ENCODE assay signal across 9 mouse cellular contexts in the genomic region with DNA sequence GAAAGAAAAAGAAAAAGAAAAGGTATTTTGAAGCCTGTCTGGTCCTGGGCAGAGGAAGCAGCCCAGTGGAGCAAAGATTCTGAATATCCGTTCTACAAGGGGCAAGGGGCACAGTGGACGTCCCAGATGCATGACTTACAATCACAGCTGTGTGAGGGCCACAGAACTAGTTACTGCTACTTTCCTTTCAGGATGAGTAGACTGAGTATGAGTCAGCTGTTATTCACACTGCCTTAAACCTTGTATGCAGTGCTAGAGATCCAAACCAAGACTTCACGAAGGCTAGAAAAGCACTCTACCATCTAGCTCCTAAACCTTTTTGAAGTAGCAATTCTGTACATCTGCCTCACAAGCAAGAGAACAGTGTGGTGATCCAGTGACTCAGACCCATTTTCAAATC. TPM values are rescaled to one million over a fixed set of nuclear protein-coding genes. Genes with fewer than 3 reads are reported as not detected.
DNase-seq lines count a peak whose midpoint lies in the region; ATAC-seq and TF ChIP-seq lines count a peak whose summit lies in the region.
"Had no signal": no experiment of that assay in that cellular context is flagged by ENCODE, and none has a peak within 500 bp of the region (broad histone marks: within the 10 kb centered on the region; RNA-seq: fewer than 3 reads in every experiment).

No protein-coding gene starts in this region.

- peak overlapping the region; percentile 99; the same call in 1 of the 2 replicates for H3K9ac ChIP-seq in liver, adult 2 months (ENCODE audit: low read depth, low read length)
- H3K9ac ChIP-seq in intestine, embryonic 14.5 days (ENCODE audit: low read length) = peak overlapping the region; percentile 99
- 0 out of 2 replicates have a peak overlapping the region, but pooled peaks have one; percentile 11 for H3K9ac ChIP-seq in neural tube, embryonic 14.5 days (replicated peaks; ENCODE audit: low read depth, low read length)

- ATAC-seq in intestine, embryonic 14.5 days (replicated peaks; ENCODE audit: low FRiP score, low TSS enrichment, low read depth) = no peak
- no peak for ATAC-seq in neural tube, embryonic 14.5 days (ENCODE audit: low read depth)

- TF ChIP-seq CTCF in liver, adult 2 months (IDR thresholded peaks at IDR 0.05; ENCODE audit: low read depth, low read length) = no peak

- peak overlapping the region; percentile 25; the same call in 1 of the 2 replicates for H3K4me3 ChIP-seq in liver, adult 2 months (ENCODE audit: insufficient read depth, low read depth, low read length)
- H3K4me3 ChIP-seq in brown adipose tissue, adult 24 weeks (ENCODE audit: insufficient read depth, low read depth, low read length) = peak overlapping the region; percentile 89
- peak overlapping the region; percentile 69 for H3K4me3 ChIP-seq in intestine, embryonic 14.5 days (ENCODE audit: low read depth, low read length)
- H3K4me3 ChIP-seq in neural tube, embryonic 14.5 days (ENCODE audit: low read depth, low read length) = peak overlapping the region; percentile 100

- no peaks in the 10 kb centered on the region for H3K27me3 ChIP-seq in liver, adult 2 months (ENCODE audit: control insufficient read depth, insufficient read depth, low read length)
- no peaks in the 10 kb centered on the region for H3K27me3 ChIP-seq in intestine, embryonic 14.5 days (replicated peaks; ENCODE audit: control insufficient read depth, insufficient read depth, low read length)
- no peaks in the 10 kb centered on the region for H3K27me3 ChIP-seq in neural tube, embryonic 14.5 days (ENCODE audit: control insufficient read depth, insufficient read depth, low read length)

- H3K4me1 ChIP-seq in liver, adult 2 months (ENCODE audit: control insufficient read depth, insufficient read depth, low read length) = peaks cover 40% of the 10 kb centered on the region
- H3K4me1 ChIP-seq in brown adipose tissue, adult 24 weeks (ENCODE audit: control insufficient read depth, insufficient read depth, insufficient read length, low read length) = peaks cover 24% of the 10 kb centered on the region
- peaks cover 44% of the 10 kb centered on the region for H3K4me1 ChIP-seq in intestine, embryonic 14.5 days (replicated peaks; ENCODE audit: control insufficient read depth, insufficient read depth, low read length)
- H3K4me1 ChIP-seq in neural tube, embryonic 14.5 days (ENCODE audit: control insufficient read depth, insufficient read depth, low read length) = peaks cover 28% of the 10 kb centered on the region

- H3K9me3 ChIP-seq in intestine, embryonic 14.5 days (ENCODE audit: control insufficient read depth, low read length) = no peaks in the 10 kb centered on the region
- H3K9me3 ChIP-seq in neural tube, embryonic 14.5 days (ENCODE audit: control insufficient read depth, low read length) = no peaks in the 10 kb centered on the region

- H3K27ac ChIP-seq in liver, adult 2 months (replicated peaks; ENCODE audit: insufficient read depth, low read depth, low read length) = no peak overlapping the region
- H3K27ac ChIP-seq in brown adipose tissue, adult 24 weeks (replicated peaks; ENCODE audit: low read depth, low read length) = 0 out of 2 replicates have a peak overlapping the region, but pooled peaks have one; percentile 0
- H3K27ac ChIP-seq in intestine, embryonic 14.5 days (ENCODE audit: low read depth) = no peak overlapping the region
- H3K27ac ChIP-seq in neural tube, embryonic 14.5 days (ENCODE audit: low read depth, low read length) = no peak overlapping the region

- peaks cover 53% of the 10 kb centered on the region for H3K79me2 ChIP-seq in liver, adult 2 months (ENCODE audit: control insufficient read depth, insufficient read depth, low read length)

- no peak for DNase-seq in liver, adult 2 months (ENCODE audit: extremely low read depth, low read depth, low spot score)
- DNase-seq in liver = no peak
- no peak for DNase-seq in intestine, embryonic 14.5 days (ENCODE audit: low spot score)
- DNase-seq in ovary, postnatal 36 days (ENCODE audit: low spot score) = no peak
- DNase-seq in cerebellum, adult 11-12 months = no peak
- no peak for DNase-seq in adrenal gland, postnatal 14 days

- H3K36me3 ChIP-seq in liver, adult 2 months (ENCODE audit: control insufficient read depth, insufficient read depth, low read length) = peaks cover 1% of the 10 kb centered on the region; the same call in 1 of the 2 replicates
- peaks cover 5% of the 10 kb centered on the region for H3K36me3 ChIP-seq in intestine, embryonic 14.5 days (ENCODE audit: control insufficient read depth, insufficient read depth, low read length)
- H3K36me3 ChIP-seq in neural tube, embryonic 14.5 days (ENCODE audit: control insufficient read depth, insufficient read depth, low read length) = no peaks in the 10 kb centered on the region

- 3% methylated on average over 3 of the region's 3 CpGs for WGBS in liver, adult 2 months
- WGBS in intestine, embryonic 14.5 days = 46% methylated on average over 3 of the region's 3 CpGs
- 74% methylated on average over 3 of the region's 3 CpGs for WGBS in neural tube, embryonic 14.5 days

- peak overlapping the region; percentile 72 for H3K4me2 ChIP-seq in intestine, embryonic 14.5 days (ENCODE audit: low read length)
- H3K4me2 ChIP-seq in neural tube, embryonic 14.5 days (ENCODE audit: low read depth, low read length) = peak overlapping the region; percentile 93

- TF ChIP-seq POLR2A in liver, adult 2 months (IDR thresholded peaks at IDR 0.05; ENCODE audit: extremely low read depth, insufficient read depth, low read length) = no peak

RNA-seq across cellular contexts. Expression of a gene that starts 1.8 kb away (rescaled TPM):
- total RNA-seq in liver, adult 2 months (2014; rRNA removed) = 194 and 214 TPM in 2 replicates
- polyA plus RNA-seq in liver, adult 2 months (2012; rRNA removed) = 319 and 336 TPM in 2 replicates
- polyA plus RNA-seq in brown adipose tissue, adult 24 weeks (2012; ENCODE audit: insufficient read depth, insufficient read length, missing spikeins) = 211 and 220 TPM in 2 replicates
- 618 and 641 TPM in 2 replicates for polyA plus RNA-seq in intestine, embryonic 14.5 days (2014; fragmentation: Nextera tagmentation; extraction: Ambion mirVana)
- 617 and 621 TPM in 2 replicates for polyA plus RNA-seq in neural tube, embryonic 14.5 days (2014; fragmentation: Nextera tagmentation; extraction: Ambion mirVana)
- total RNA-seq in adrenal gland, postnatal 14 days (2021) = 354 and 382 TPM in 2 replicates

RNA-seq across cellular contexts. Expression of a gene that starts 18.1 kb away (rescaled TPM):
- 2.6 and 3.2 TPM in 2 replicates for total RNA-seq in liver, adult 2 months (2014; rRNA removed)
- polyA plus RNA-seq in liver, adult 2 months (2012; rRNA removed) = 8.5 and 9.2 TPM in 2 replicates
- polyA plus RNA-seq in brown adipose tissue, adult 24 weeks (2012; ENCODE audit: insufficient read depth, insufficient read length, missing spikeins) = 5.6 and 11.0 TPM in 2 replicates
- 29.9 and 33.5 TPM in 2 replicates for polyA plus RNA-seq in intestine, embryonic 14.5 days (2014; fragmentation: Nextera tagmentation; extraction: Ambion mirVana)
- 22.4 and 25.4 TPM in 2 replicates for polyA plus RNA-seq in neural tube, embryonic 14.5 days (2014; fragmentation: Nextera tagmentation; extraction: Ambion mirVana)
- 27.1 and 29.1 TPM in 2 replicates for total RNA-seq in adrenal gland, postnatal 14 days (2021)

RNA-seq across cellular contexts. Expression of a gene that starts 24.0 kb away (rescaled TPM):
- 25.1 and 28.1 TPM in 2 replicates for total RNA-seq in liver, adult 2 months (2014; rRNA removed)
- polyA plus RNA-seq in liver, adult 2 months (2012; rRNA removed) = 26.2 and 37.7 TPM in 2 replicates
- polyA plus RNA-seq in brown adipose tissue, adult 24 weeks (2012; ENCODE audit: insufficient read depth, insufficient read length, missing spikeins) = 118 and 139 TPM in 2 replicates
- polyA plus RNA-seq in intestine, embryonic 14.5 days (2014; fragmentation: Nextera tagmentation; extraction: Ambion mirVana) = 107 and 117 TPM in 2 replicates
- 97.4 and 108 TPM in 2 replicates for polyA plus RNA-seq in neural tube, embryonic 14.5 days (2014; fragmentation: Nextera tagmentation; extraction: Ambion mirVana)
- 68.3 and 69.2 TPM in 2 replicates for total RNA-seq in adrenal gland, postnatal 14 days (2021)

RNA-seq across cellular contexts. Expression of a gene that starts 34.2 kb away (rescaled TPM):
- 46.2 and 48.3 TPM in 2 replicates for total RNA-seq in liver, adult 2 months (2014; rRNA removed)
- polyA plus RNA-seq in liver, adult 2 months (2012; rRNA removed) = 48.7 and 69.7 TPM in 2 replicates
- 89.3 and 122 TPM in 2 replicates for polyA plus RNA-seq in brown adipose tissue, adult 24 weeks (2012; ENCODE audit: insufficient read depth, insufficient read length, missing spikeins)
- 142 and 143 TPM in 2 replicates for polyA plus RNA-seq in intestine, embryonic 14.5 days (2014; fragmentation: Nextera tagmentation; extraction: Ambion mirVana)
- polyA plus RNA-seq in neural tube, embryonic 14.5 days (2014; fragmentation: Nextera tagmentation; extraction: Ambion mirVana) = 224 and 266 TPM in 2 replicates
- 69.1 and 71.8 TPM in 2 replicates for total RNA-seq in adrenal gland, postnatal 14 days (2021)

RNA-seq across cellular contexts. Expression of a gene that starts 43.2 kb away (rescaled TPM):
- total RNA-seq in liver, adult 2 months (2014; rRNA removed) = 0.40 and 0.46 TPM in 2 replicates
- polyA plus RNA-seq in liver, adult 2 months (2012; rRNA removed) = 0.66 and 0.76 TPM in 2 replicates
- not detected in 2 replicates for polyA plus RNA-seq in brown adipose tissue, adult 24 weeks (2012; ENCODE audit: insufficient read depth, insufficient read length, missing spikeins)
- polyA plus RNA-seq in intestine, embryonic 14.5 days (2014; fragmentation: Nextera tagmentation; extraction: Ambion mirVana) = 0.42 and 0.55 TPM in 2 replicates
- polyA plus RNA-seq in neural tube, embryonic 14.5 days (2014; fragmentation: Nextera tagmentation; extraction: Ambion mirVana) = 0.12 TPM in 1 of 2 replicates, not detected in the other
- total RNA-seq in adrenal gland, postnatal 14 days (2021) = 0.30 and 0.56 TPM in 2 replicates
- total RNA-seq: common myeloid progenitor, adult 5-6 weeks had no signal

Comparison
In these comparisons a context has a peak if more than half of its experiments do, and no peak if none do; other contexts are left out.
1. H3K4me3 ChIP-seq: peak in every context shown above with its lines; median percentile 100 in neural tube, embryonic 14.5 days; 89 in brown adipose tissue, adult 24 weeks; 69 in intestine, embryonic 14.5 days; 25 in liver, adult 2 months.
2. H3K9ac ChIP-seq: peak in every context shown above with its lines; median percentile 99 in liver, adult 2 months; 99 in intestine, embryonic 14.5 days; 11 in neural tube, embryonic 14.5 days.